Mouse (Mus musculus): ENCODE data around the gene Nmnat3.
A peak's percentile ranks its signal among the peaks of the same experiment; 100 is the strongest.

The Nmnat3 gene

DNA sequence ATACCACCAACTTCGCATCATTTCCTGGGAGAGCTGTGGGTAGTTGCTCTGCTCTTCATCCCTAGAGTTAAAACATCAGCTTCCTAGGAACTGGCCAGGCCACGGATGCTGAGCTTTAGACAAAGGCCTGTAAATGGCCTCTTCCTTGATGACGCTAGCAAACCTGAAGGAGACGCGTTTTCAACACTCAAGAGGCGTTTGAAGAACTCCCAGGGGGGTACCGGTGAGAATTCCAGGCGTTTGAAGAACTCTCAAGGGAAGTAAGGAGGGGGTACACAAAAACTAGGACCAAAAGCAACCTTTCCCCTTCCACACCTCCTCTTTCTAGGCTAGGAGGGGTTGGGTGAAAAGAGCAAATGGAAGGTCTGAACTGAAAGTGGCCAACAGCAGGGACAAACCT lies 137.1 kb downstream of the Nmnat3 start:
- DNase-seq: no peak

DNA sequence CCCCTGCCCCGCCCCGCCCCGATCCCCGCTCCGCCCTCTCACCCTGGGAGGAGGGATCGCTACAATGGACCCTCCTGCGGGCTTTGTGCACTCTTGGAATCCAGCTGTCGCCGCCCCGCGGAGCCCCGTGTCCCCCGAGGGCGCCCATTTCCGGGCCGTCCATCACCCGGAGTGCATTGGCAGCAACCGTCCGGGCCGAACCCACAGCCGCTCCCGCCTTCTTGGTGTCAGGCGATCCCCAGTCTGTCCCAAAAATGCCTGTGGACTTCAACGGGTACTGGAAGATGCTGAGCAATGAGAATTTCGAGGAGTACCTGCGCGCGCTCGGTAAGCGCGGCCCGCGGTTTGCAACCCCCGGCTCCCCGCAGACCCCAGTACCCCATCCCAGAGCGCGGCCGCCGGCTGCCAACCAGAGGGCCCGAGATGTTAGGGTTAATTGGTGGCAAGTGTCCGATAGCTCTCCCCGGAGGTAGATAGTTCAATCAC lies 137.5 kb downstream of the Nmnat3 start:
- DNase-seq: peak; percentile 64

DNA sequence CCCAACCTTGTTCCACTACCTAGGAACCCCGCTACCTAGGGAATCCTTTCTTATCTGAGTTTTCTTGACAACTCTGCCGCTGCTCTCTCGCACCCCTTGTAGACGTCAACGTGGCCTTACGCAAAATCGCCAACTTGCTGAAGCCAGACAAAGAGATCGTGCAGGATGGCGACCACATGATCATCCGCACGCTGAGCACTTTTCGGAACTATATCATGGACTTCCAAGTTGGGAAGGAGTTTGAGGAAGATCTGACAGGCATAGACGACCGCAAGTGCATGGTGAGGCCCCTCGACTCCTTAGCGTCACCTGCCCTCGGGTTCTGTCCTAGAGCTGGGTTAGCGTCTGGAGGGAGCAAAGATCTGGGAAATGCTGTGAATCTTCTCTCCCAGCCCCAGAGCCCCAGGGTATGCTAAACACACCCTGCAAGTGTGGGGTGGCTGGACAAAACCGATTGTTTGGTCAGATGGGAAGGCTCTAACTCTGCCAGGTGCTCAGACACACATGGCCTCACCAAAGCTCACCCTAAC lies 138.2 kb downstream of the Nmnat3 start:
- no peak for DNase-seq

DNA sequence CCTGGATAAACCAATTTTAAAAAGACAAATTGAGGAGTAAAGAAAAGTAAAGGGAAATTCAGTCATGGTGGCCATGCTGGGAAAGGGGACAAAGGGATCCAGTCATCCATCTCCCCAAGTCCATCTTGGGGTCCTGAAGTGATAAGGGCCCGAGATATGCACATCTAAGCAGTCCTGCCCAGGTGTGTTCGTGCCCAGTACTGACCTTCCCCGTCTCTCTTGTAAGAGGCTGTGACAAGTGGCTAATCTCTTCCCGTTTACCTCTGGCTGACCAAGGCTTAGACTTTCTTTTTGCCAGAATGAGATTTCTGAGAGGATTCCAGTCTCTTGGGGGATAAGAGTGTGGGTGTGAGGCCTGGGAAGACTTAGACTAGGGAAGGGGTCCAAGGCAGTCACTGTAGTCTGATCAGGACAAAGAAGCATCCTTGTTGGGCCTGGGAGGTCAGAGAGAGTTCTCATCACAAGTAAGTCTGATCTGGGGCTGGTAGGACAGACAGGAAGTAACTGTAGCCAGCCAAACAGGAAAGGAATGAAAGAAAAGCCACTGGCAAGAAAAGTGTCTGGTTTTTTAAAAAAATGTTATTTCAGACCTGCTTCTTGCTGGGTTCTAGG lies 140.8 kb downstream of the Nmnat3 start:
- no peak for DNase-seq

DNA sequence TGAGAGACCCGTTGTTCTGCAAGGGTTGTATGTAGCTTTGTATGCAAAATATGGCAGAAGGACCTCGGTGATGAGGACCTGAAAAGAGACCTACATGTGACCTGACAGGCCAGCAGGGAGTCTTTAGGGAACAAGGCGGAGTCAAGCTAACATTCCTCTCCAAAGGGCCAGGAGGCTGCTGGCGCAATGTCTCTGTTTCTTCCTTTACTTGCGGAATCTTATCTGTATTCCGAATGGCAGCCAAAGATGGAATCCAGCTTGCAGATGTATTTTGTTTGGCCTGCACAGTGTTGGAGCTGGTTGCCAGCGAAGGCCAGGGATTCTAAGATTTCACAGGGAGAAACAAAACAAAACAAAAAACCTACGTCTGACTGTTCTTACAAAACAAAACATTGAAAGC lies 141.5 kb downstream of the Nmnat3 start:
- no peak for DNase-seq

DNA sequence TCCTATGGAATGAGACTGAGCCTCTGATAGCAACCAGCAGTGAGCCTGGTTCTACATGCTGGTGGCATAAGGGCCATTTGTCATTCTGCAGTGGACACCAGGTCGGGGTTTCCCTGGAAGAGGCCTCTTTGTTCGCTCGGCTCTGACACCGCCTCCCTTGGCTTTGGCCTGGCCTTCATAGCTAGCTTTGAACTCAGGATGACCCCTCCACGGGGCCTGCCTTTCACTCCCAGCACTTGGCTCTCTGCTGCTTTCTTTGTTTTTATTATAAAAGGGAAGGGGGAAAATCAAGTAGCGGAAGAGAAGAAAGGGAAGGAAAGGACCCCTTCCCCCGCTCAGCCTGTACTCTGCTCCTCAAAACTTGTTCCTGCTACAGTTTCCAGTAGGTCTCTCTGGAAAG lies 142.6 kb downstream of the Nmnat3 start:
- DNase-seq: peak; percentile 26

DNA sequence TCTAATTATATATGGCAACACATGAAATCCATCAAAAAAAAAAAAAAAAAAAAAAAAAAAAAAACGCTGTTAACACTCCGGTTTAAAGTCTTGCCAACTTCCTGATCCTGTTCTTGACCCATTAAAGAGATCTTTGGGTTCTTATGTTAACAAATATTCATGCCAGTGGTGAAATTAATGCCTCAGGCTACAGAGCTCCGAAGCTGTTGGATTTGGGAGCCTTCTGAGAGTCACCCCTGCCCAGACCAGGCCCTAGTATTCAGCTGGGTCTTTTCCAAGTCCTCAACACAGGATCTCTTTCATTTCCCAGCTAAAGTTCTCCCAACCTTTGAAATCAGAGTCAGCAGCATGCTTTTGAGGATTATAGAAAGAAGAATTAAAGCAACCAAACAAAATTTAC lies 143.3 kb downstream of the Nmnat3 start:
- no peak for DNase-seq

DNA sequence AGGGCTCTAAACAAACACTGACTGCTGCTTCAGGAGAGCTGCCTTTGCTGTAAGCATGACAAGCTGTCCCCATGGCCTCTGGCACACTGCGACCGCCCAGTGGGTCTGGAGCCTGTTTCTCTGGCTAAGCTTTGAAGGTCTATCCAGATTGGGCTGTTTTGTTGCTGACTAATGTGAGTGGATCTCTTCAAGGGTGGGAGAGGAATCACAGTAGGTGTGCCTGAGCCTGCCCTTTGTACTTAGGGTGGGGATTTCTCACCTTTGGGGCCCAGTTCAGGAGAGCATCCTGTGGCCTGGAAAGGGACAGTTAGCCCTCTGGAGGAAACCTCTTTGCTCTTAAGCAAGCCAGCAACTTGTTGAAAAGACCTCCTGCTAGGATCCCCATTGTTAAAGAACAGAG lies 145.8 kb downstream of the Nmnat3 start:
- no peak for DNase-seq

DNA sequence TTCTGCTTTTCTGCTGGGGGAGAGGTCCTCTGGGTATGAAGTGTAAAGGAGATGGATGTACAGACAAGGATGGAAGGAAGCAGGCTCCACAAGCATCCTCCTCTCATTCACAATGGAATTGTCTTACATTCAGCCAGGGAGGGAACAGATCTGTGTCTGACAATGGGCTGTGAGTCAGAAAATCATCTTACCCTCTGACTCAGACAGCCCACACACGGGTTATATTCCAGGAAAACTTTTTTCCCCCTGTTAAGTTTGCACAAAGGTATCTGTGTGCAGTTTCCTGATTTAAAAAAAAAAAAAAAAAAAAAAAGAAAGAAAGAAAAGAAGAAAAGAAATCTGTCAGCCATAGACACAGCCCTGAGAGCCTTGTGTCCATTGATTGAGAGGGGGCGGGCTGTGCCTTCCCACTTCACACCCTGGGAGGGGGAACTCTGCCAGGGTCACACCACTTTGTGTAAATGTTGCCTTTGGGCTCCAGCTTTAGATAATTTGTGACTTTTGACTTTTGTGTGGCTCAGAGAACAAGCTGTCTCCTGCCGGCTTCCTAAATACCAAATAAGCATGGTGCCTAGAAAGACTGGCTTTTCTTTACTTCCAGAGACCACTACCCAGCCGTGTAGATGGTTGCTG lies 146.8 kb downstream of the Nmnat3 start:
- DNase-seq: no peak

DNA sequence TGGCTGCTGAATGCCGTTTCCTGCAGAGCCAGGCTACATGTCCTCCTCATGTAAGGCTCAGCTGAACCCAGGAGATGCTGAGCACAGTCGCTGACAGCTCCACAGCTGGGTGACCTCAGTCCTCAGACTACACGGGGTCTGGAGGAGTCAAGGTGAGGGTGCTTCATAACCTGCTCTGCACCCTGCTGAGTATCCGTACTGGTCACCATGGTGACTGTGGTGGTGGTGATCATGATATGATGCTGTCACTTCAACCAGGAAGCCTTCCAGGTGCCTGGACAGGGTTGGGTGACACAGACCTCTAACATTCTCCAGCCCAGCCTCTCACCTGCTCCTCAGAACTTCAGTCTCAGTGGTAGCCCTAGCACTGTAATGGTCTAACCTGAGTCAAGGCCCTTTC lies 150.6 kb downstream of the Nmnat3 start:
- no peak for DNase-seq

DNA sequence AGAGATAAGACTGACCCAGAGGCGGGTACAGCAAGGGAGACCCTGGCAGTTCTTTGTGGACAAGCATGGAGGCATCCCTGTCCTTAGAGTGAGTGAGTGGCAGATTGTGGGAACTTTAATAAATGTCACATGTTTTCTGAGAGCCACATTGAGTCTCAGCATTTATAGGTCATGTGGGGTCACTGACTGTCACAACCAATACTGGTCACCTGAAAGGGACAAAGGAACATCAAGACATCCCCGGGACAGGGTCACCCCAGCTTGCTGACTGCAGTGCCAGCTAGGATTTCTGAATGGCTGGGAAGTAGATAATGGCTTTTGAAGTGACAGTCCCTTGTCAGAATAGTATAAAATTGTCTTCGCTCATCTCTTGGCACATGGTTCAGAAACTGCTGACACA lies 151.9 kb downstream of the Nmnat3 start:
- no peak for DNase-seq

DNA sequence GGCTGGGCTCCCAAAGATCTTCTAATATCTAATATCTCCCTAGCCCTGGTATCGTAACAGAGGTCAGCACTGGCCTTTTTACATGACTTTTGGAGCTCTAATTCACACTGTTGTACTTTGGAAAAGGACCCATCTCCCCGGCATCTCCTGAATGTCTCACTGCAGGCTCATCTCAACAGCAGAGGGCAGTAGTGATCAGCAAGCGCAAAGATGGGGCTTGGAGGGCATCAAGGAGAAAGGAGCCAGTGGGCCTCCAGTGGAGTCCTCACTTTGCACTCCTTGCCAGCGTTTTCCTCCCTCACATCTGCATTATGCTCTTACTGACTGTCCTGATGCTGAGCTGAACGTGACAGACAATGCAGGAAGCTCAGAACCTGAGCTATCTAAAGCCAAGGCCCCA lies 155.4 kb downstream of the Nmnat3 start:
- peak; percentile 49 for DNase-seq

DNA sequence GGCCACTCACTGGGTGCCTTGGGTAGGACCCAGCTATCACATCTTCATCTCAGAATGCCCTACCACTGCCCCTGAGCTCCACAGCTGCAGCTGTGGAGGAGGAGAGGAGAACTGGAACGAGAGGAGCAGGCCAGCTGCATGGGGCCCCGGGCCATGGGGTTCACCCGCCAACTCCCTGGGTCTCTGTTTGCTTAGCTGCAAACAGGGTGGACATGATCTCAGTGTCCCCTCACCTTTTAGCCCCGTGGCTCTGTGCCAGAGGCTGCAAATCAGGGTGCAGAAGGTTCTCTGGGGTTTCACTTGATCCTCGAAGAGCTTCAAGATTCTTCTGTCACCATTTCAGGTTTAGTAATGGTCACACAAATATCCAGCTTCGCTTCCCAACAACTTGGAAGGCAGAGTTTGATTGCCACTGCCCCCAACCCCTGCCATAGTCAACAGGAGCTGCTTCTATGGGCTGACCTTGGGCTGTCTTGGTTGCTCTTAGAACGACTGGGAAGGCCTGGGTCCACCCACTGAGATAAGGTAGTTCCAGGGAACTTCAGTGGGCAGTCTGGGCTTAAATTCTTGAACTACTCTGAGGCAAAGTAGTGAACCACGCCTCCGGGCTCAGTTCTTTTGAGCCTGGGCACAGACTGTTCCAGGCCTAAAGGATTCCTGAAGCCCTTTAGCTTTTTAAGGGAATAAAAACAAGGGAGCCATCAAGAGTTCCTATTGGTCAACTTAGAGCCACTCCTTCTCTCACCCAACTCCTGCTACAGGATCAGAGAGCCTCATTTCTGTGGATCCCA lies 158.3 kb downstream of the Nmnat3 start:
- no peak for DNase-seq

DNA sequence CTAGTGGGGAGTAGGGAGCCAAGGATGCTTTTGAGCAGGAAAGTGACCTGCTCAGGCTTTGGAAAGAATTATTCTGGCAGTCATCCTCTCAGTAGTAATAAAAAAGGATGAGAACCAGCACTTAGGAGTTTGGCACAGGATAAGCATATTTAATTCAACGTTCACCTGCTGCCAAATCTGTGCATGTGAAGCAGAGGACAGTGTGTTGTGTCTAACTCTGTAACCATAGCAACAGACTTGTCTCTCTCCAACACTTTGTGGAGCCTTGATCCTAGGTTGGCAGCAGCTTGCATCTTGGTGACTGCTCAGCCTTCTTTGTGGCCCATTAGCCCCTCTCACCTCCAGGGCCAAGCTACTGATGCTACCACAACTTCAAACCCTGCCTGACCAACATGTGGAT lies 163.7 kb downstream of the Nmnat3 start:
- no peak for DNase-seq

DNA sequence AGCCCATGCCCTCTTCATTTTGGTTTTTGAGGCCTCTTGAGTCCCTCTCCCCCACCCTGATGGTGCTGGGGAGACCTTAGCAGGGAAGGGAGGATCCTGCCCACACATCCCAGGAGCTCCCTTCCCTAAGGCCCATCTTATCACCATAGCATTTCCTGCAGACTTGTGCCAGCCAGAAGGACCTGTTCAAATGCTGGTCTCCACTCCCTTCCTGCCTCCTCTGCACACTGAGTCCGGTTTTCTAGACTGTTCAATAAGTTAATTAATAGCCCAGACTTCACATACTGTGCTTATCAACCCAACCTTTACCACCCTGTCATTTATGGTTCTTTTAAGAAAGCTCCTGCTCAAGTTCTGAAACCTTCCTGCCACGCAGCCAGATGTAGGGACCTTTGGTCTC lies 179.5 kb downstream of the Nmnat3 start:
- no peak for DNase-seq
